In the genomic region with DNA sequence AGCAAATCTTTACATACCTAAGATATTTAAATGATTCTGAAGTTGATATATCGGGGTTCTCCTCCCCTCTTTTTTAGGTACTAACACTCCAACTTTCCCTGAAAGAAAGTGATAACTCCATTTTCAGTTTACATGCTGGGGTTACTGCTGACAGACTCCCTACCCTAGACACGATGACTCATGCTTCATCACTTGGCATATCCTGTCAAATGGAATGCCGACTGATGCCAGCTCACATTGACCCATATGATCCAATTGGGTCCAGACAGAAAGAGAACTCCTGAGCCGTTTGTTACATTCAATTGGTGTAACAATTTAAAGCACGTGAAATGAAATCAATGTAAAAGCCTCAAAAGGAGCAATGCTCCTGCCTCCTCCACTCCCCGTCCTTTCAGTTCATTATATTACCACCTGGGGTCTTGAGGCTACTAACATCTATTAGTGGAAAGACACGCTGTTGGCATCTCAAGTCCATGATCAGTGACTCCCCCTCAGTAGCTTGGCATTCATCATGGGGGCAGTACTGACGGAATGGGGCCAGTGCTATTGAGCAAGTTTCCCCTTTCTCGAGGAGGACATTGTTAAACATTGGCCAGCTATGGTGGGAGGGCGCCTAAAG, we compare ENCODE assay signal across 12 mouse cellular contexts.
"Had no signal": no experiment of that assay in that cellular context is flagged by ENCODE, and none has a peak within 500 bp of the region (broad histone marks: within the 10 kb centered on the region; RNA-seq: fewer than 3 reads in every experiment).

No protein-coding gene starts in this region.

- ATAC-seq: liver, embryonic 12.5 days had no signal

- H3K4me2 ChIP-seq: limb, embryonic 15.5 days; liver, embryonic 12.5 days; lung, embryonic 14.5 days had no signal

- DNase-seq: kidney, postnatal 14 days; layer of hippocampus, postnatal 36 days; lung, embryonic 14.5 days; lung, postnatal 10 days; lung, postnatal 4 days; midbrain, embryonic 14.5 days; right cerebral cortex, postnatal 25 days; thymus, postnatal 4 days had no signal

- H3K36me3 ChIP-seq: limb, embryonic 15.5 days; liver, embryonic 12.5 days; midbrain, embryonic 10.5 days had no signal

- H3K27ac ChIP-seq: limb, embryonic 15.5 days; liver, embryonic 12.5 days; midbrain, embryonic 10.5 days; stomach, postnatal 0 days had no signal

- H3K4me1 ChIP-seq: liver, embryonic 12.5 days; midbrain, embryonic 10.5 days had no signal

- H3K4me3 ChIP-seq: limb, embryonic 15.5 days; liver, embryonic 12.5 days; midbrain, embryonic 10.5 days had no signal

- H3K27me3 ChIP-seq: limb, embryonic 15.5 days; liver, embryonic 12.5 days had no signal

- H3K9ac ChIP-seq: limb, embryonic 15.5 days; liver, embryonic 12.5 days; lung, embryonic 14.5 days had no signal

- H3K9me3 ChIP-seq: limb, embryonic 15.5 days; liver, embryonic 12.5 days; midbrain, embryonic 10.5 days had no signal
